Mouse (Mus musculus) thymus, adult 2 months (tissue): ENCODE results near the gene Zfp27.

Source experiments
- CTCF ChIP-seq: fragments of 200-500 bp; IDR thresholded peaks from 2 replicates; pipeline ENCODE4 v1.5.1; 2012; ENCODE audit warnings: mild to moderate bottlenecking, control low read depth, low read length, moderate library complexity, borderline replicate concordance; ENCODE audit not compliant: control insufficient read depth, poor library complexity, insufficient read depth; ENCODE audit errors: extremely low read depth
- POLR2A ChIP-seq: fragments of 200-500 bp; IDR thresholded peaks from 2 replicates; pipeline ENCODE4 v1.6.1; 2012; ENCODE audit warnings: mild to moderate bottlenecking, low read length, control low read depth, moderate library complexity; ENCODE audit not compliant: control insufficient read depth, poor library complexity, insufficient read depth; ENCODE audit errors: extremely low read depth

- no peak for TF ChIP-seq CTCF
- TF ChIP-seq POLR2A = no peak
Observed at GRCm38 (mm10) chr7:29880916-29881315, 25.5 kb downstream of the Zfp27 start.
